Mouse (Mus musculus) kidney, adult 2 months (tissue): ENCODE data around the gene Kpna7. TPM values are rescaled to one million over a fixed set of nuclear protein-coding genes. Genes with fewer than 3 reads are reported as not detected.
"Not testable (repeated sequence)": the region's sequence is repeated elsewhere in the genome, so short reads cannot be mapped to it uniquely, and the experiment has no call there.

Experiments used
- DNase-seq: peaks from one replicate; pipeline ENCODE4 v3.0.0; 2021
- H3K27ac ChIP-seq: fragments of 200-500 bp; 2 replicates; pipeline ENCODE4 v1.5.1; 2012; ENCODE audit warnings: low read depth, low read length, control low read depth, inconsistent platforms; ENCODE audit not compliant: insufficient read depth
- H3K27me3 ChIP-seq: fragments of 200-500 bp; replicated peaks from 2 replicates; pipeline ENCODE4 v1.6.1; 2012; ENCODE audit warnings: mild to moderate bottlenecking, moderate library complexity, low read length, inconsistent platforms; ENCODE audit not compliant: control insufficient read depth, insufficient read depth
- H3K36me3 ChIP-seq: fragments of 200-500 bp; 2 replicates; pipeline ENCODE4 v1.6.1; 2012; ENCODE audit warnings: mild to moderate bottlenecking, moderate library complexity, low read length, inconsistent platforms; ENCODE audit not compliant: control insufficient read depth, insufficient read depth
- H3K4me1 ChIP-seq: fragments of 200-500 bp; 2 replicates; pipeline ENCODE4 v1.6.1; 2011; ENCODE audit warnings: low read length; ENCODE audit not compliant: control insufficient read depth, insufficient read depth
- H3K4me3 ChIP-seq: fragments of 200-500 bp; 2 replicates; pipeline ENCODE4 v1.5.1; 2011; ENCODE audit warnings: mild to moderate bottlenecking, low read depth, low read length, control low read depth; ENCODE audit not compliant: insufficient read depth
- CTCF ChIP-seq: fragments of 200-500 bp; conservative IDR thresholded peaks from 2 replicates; pipeline ENCODE4 v1.5.1; 2011; ENCODE audit warnings: low read depth, mild to moderate bottlenecking, control low read depth, low read length, moderate library complexity, mixed read lengths; ENCODE audit not compliant: insufficient read depth, insufficient read length
- POLR2A ChIP-seq: fragments of 200-500 bp; IDR thresholded peaks from one replicate; pipeline ENCODE4 v1.6.1; 2011; ENCODE audit warnings: low read depth, low read length, control low read depth
- WGBS: fragments of 180-500 bp; shearing (Covaris S2); methylation state at CpG from one replicate; pipeline ENCODE4 v1.1.7; 2018; 5-methylcytosine and 5-hydroxymethylcytosine counted together
- polyA plus RNA-seq: library from polyadenylated mRNA; depleted of rRNA; stranded (reverse); fragments of >200 nt; gene quantifications from 2 replicates; pipeline ENCODE4 v1.2.3, GENCODE M21; 2012

Kpna7 gene
- polyA plus RNA-seq, 1 experiment: not detected

DNA sequence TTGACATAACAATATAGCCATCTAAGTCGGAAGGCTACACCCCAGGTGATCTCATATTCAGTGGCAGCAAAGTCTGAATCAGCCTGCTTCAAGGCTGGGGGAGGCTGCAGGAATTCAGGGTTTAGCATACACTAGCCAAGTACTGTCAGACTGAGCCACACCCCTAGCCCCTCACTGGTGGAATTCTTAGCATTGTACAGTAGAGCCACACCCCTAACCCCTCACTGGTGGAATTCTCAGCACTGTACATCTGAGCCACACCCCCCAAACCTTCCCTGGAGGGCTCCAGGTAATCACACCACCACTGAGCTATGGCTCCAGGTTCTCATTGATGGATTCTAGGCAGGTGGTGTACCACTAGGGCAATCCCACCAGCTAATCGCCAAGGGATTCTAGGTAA lies 24.3 kb downstream of the Kpna7 start:
- 88% methylated on average over 2 of the region's 2 CpGs for WGBS

GRCm38 (mm10) chr5:145058722-145059121 lies 25.1 kb downstream of the Kpna7 start:
- no peak for DNase-seq
- Histone ChIP-seq H3K4me3 (no peak overlapping the region), H3K36me3 (no peaks in the 10 kb centered on the region)

More for the DNA sequence above, 24.3 kb downstream of the Kpna7 start:
- Histone ChIP-seq H3K4me1 (no peaks in the 10 kb centered on the region), H3K36me3 (no peaks in the 10 kb centered on the region), H3K27ac (no peak overlapping the region), H3K4me3 (no peak overlapping the region), H3K27me3 (no peaks in the 10 kb centered on the region)
- TF ChIP-seq CTCF (no peak), POLR2A (no peak)
- DNase-seq: no peak

DNA sequence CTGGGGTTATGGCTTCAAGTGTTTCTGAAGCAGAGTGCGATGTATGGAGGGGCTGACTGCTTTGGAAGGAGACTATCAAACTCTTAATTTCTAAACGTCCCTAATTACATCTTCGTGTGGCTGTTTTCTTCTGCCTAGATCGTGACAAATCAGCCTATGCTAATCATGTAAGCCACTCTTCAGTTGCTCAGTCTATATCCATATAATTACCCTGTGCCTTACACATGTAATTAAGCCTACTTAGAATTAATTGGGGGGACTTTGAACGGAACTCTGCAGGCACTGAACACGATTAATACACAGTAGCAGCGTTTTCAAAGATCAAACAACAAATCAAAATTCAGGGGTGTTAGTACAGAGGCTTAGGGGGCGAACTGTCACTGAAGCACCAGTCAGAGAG lies 25.9 kb downstream of the Kpna7 start:
- TF ChIP-seq POLR2A: no peak
- TF ChIP-seq CTCF: no peak
- Histone ChIP-seq H3K27ac (no peak overlapping the region), H3K27me3 (no peaks in the 10 kb centered on the region), H3K4me3 (no peak overlapping the region), H3K36me3 (no peaks in the 10 kb centered on the region), H3K4me1 (no peaks in the 10 kb centered on the region)
- 81% methylated on average over 8 of the region's 8 CpGs for WGBS
- DNase-seq: no peak

More at GRCm38 (mm10) chr5:145058722-145059121, 25.1 kb downstream of the Kpna7 start:
- H3K4me1 ChIP-seq: no peaks in the 10 kb centered on the region
- TF ChIP-seq POLR2A: no peak
- TF ChIP-seq CTCF: no peak
- no peak overlapping the region for H3K27ac ChIP-seq
- no peaks in the 10 kb centered on the region for H3K27me3 ChIP-seq
- WGBS: 88% methylated on average over 7 of the region's 7 CpGs

DNA sequence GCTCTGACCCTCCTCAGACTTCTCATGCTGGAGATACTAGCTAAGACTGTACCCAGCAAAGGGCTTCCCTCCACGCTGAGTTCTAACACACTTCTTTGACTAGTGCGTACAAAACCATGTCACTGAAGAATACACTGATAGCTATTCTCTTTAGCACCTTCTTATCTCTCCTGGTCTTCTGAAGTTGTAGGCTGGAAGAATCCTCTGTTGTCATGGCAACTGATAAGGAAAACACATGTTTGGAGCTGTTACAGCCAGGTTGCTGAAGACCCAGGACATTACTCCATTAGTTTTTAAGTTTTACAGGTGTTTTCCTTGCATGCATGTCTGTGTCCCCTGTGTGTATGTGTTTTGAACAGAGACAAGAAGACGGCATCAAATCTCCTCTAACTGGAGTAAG lies 29.6 kb downstream of the Kpna7 start:
- H3K36me3 ChIP-seq, H3K27ac ChIP-seq, H3K27me3 ChIP-seq, H3K4me3 ChIP-seq, DNase-seq, H3K4me1 ChIP-seq: not testable (repeated sequence)
- 93% methylated on average over 3 of the region's 3 CpGs for WGBS

- H3K4me3 ChIP-seq, DNase-seq, H3K4me1 ChIP-seq, H3K36me3 ChIP-seq, H3K27ac ChIP-seq, H3K27me3 ChIP-seq: not testable (repeated sequence)
- WGBS: 46% methylated on average over 3 of the region's 3 CpGs
Observed at GRCm38 (mm10) chr5:145042690-145043089, 41.1 kb downstream of the Kpna7 start, which contains the start of gene 1700018F24Rik. TSS of gene 1700018F24Rik (plus strand) at chr5:145042990.

- H3K27ac ChIP-seq: no peak overlapping the region
- no peak for TF ChIP-seq POLR2A
- TF ChIP-seq CTCF: 0 out of 2 replicates have a peak, but pooled peaks have one; percentile 16
- no peaks in the 10 kb centered on the region for H3K27me3 ChIP-seq
- no peak overlapping the region for H3K4me3 ChIP-seq
- H3K4me1 ChIP-seq: no peaks in the 10 kb centered on the region
- no peaks in the 10 kb centered on the region for H3K36me3 ChIP-seq
- no peak for DNase-seq
- 44% methylated on average over 4 of the region's 4 CpGs for WGBS
Observed at GRCm38 (mm10) chr5:145041628-145042027, 42.2 kb downstream of the Kpna7 start.

DNA sequence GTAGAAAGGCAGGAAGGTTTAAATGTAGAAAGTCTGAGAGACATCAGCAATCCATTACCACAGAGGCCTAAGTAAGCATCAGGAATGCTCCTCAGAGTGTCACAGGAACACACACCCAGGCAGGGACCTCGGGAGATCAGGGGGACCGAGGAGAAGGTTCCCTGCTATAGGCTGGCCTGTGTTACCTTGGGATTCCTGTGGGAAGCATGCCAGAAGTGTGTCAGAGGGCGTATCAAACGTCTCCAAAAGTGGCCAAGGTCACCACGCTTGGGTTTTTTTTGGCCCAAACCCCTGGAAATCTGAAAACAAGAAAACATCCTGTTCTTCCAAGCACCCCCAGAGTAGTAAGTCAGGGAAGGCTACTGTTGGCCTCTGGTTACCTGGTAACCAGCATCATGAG lies 51.4 kb downstream of the Kpna7 start, which contains the start of gene Gm4871:
Gene Gm4871, minus strand, starts transcription at position 364 of the 400 bp plus-strand sequence.
- H3K4me1 ChIP-seq, H3K4me3 ChIP-seq, H3K36me3 ChIP-seq, H3K27me3 ChIP-seq, H3K27ac ChIP-seq, DNase-seq: not testable (repeated sequence)
- whole genome bisulfite sequencing: 35% methylated on average over 5 of the region's 5 CpGs

GRCm38 (mm10) chr5:145030476-145030875 lies 53.4 kb downstream of the Kpna7 start:
- H3K27ac ChIP-seq, H3K4me3 ChIP-seq, DNase-seq, H3K4me1 ChIP-seq, H3K36me3 ChIP-seq, H3K27me3 ChIP-seq: not testable (repeated sequence)
- WGBS: 92% methylated on average over 1 of the region's 1 CpGs

GRCm38 (mm10) chr5:145020712-145021111 lies 63.1 kb downstream of the Kpna7 start:
- not testable (repeated sequence) for H3K4me1 ChIP-seq, H3K36me3 ChIP-seq, H3K27ac ChIP-seq, H3K27me3 ChIP-seq, H3K4me3 ChIP-seq, DNase-seq
- 88% methylated on average over 1 of the region's 1 CpGs for WGBS

- H3K36me3 ChIP-seq, H3K4me1 ChIP-seq, DNase-seq, H3K27me3 ChIP-seq, H3K4me3 ChIP-seq, H3K27ac ChIP-seq: not testable (repeated sequence)
- WGBS: 8% methylated on average over 1 of the region's 1 CpGs
Observed at GRCm38 (mm10) chr5:145020254-145020653, 63.6 kb downstream of the Kpna7 start.

DNA sequence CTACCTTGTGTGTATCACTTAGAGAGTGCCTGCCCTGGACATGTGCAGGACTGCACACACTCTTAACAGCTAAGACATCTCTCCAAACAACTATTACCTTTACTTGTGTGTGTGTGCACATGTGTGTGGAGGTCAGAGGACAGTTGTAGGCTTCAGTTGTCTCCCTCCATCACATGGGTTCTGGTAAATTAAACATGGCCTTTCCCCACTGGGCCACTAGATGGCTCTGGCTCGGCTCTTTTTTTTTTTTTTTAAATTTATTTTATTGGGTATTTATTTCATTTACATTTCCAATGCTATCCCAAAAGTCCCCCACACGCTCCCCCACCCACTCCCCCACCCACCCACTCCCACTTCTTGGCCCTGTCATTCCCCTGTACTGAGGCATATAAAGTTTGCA lies 67.1 kb downstream of the Kpna7 start:
- not testable (repeated sequence) for H3K27me3 ChIP-seq, H3K36me3 ChIP-seq, DNase-seq, H3K4me3 ChIP-seq, H3K4me1 ChIP-seq, H3K27ac ChIP-seq
- 8% methylated on average over 2 of the region's 2 CpGs for WGBS
